Mouse (Mus musculus): ENCODE data around the gene Notch1. TPM values are rescaled to one million over a fixed set of nuclear protein-coding genes. Genes with fewer than 3 reads are reported as not detected.

The Notch1 gene
- total RNA-seq, 2 experiments from 2014 or later, result 35.1 to 48.7 TPM

- peak; percentile 48 to 56 for DNase-seq (ENCODE audit: low spot score in 2 of 2)
Measured at GRCm38 (mm10) chr2:26449121-26450060, 67.1 kb downstream of the Notch1 start.

- no peak for DNase-seq (ENCODE audit: low spot score in 2 of 2)
Measured at GRCm38 (mm10) chr2:26447451-26447850, 69.0 kb downstream of the Notch1 start.

GRCm38 (mm10) chr2:26446671-26447070 is 69.8 kb downstream of the Notch1 start:
- DNase-seq (ENCODE audit: low spot score in 2 of 2), result no peak

- peak; percentile 77 to 81 for DNase-seq (ENCODE audit: low spot score in 2 of 2)
Measured at GRCm38 (mm10) chr2:26445666-26446445, 70.6 kb downstream of the Notch1 start.

- DNase-seq (ENCODE audit: low spot score in 2 of 2), result peak; percentile 98 to 100
Measured at GRCm38 (mm10) chr2:26444946-26445665, 71.4 kb downstream of the Notch1 start, which contains the start of gene Sec16a. Sec16a (minus strand) TSS chr2:26445216.

- no peak for DNase-seq (ENCODE audit: low spot score in 2 of 2)
Measured at GRCm38 (mm10) chr2:26444368-26444767, 72.1 kb downstream of the Notch1 start.

- no peak for DNase-seq (ENCODE audit: low spot score in 2 of 2)
Measured at GRCm38 (mm10) chr2:26443876-26444275, 72.6 kb downstream of the Notch1 start.

- no peak for DNase-seq (ENCODE audit: low spot score in 2 of 2)
Measured at GRCm38 (mm10) chr2:26442843-26443242, 73.6 kb downstream of the Notch1 start.

- no peak for DNase-seq (ENCODE audit: low spot score in 2 of 2)
Measured at GRCm38 (mm10) chr2:26441688-26442087, 74.8 kb downstream of the Notch1 start.

GRCm38 (mm10) chr2:26441261-26441660 is 75.2 kb downstream of the Notch1 start:
- DNase-seq (ENCODE audit: low spot score in 2 of 2), result no peak

GRCm38 (mm10) chr2:26439671-26440070 is 76.8 kb downstream of the Notch1 start:
- DNase-seq (ENCODE audit: low spot score in 2 of 2), result no peak

GRCm38 (mm10) chr2:26438373-26438772 is 78.1 kb downstream of the Notch1 start:
- DNase-seq (ENCODE audit: low spot score in 2 of 2), result no peak

GRCm38 (mm10) chr2:26437221-26437620 is 79.2 kb downstream of the Notch1 start:
- no peak for DNase-seq (ENCODE audit: low spot score in 2 of 2)

- no peak for DNase-seq (ENCODE audit: low spot score in 2 of 2)
Measured at GRCm38 (mm10) chr2:26434791-26435572, 81.5 kb downstream of the Notch1 start.

GRCm38 (mm10) chr2:26429851-26430250 is 86.6 kb downstream of the Notch1 start:
- DNase-seq (ENCODE audit: low spot score in 2 of 2), result no peak

- DNase-seq (ENCODE audit: low spot score in 2 of 2), result no peak
Measured at GRCm38 (mm10) chr2:26424541-26424940, 91.9 kb downstream of the Notch1 start.

- DNase-seq (ENCODE audit: low spot score in 2 of 2), result no peak
Measured at GRCm38 (mm10) chr2:26423086-26423485, 93.4 kb downstream of the Notch1 start.

- DNase-seq (ENCODE audit: low spot score in 2 of 2), result no peak
Measured at GRCm38 (mm10) chr2:26421969-26422368, 94.5 kb downstream of the Notch1 start.

- DNase-seq (ENCODE audit: low spot score in 2 of 2), result no peak
Measured at GRCm38 (mm10) chr2:26418120-26418519, 98.3 kb downstream of the Notch1 start.

GRCm38 (mm10) chr2:26417066-26417465 is 99.4 kb downstream of the Notch1 start:
- no peak for DNase-seq (ENCODE audit: low spot score in 2 of 2)

Measured in adrenal gland, postnatal 4 days (tissue).